Mouse (Mus musculus) left cerebral cortex, postnatal 14 days (tissue): ENCODE results near the gene Pagr1b. TPM values are rescaled to one million over a fixed set of nuclear protein-coding genes. Genes with fewer than 3 reads are reported as not detected.

Experiments used
- DNase-seq, 2 experiments: peaks; one replicate each; pipeline ENCODE4 v3.0.0; 2021 to 2022; ENCODE audit warnings: low spot score in 2 of 2, mixed read lengths in 1 of 2
- intact Hi-C: fragments of 180-260 bp; cut with DNase I; formaldehyde crosslinking; loops from one replicate; pipeline ENCODE4 v1.15.1; 2025
- microRNA-seq, 2 experiments: library from miRNA; unstranded; fragments of <30 nt; microRNA quantifications; one replicate each; pipeline ENCODE4 v1.2.0; 2022
- total RNA-seq, 2 experiments: library from RNA; stranded (reverse); gene quantifications; 2 replicates each; pipeline ENCODE4 v1.2.3; 2021

The Pagr1b gene
- total RNA-seq, 2 experiments from 2014 or later: not detected

GRCm38 (mm10) chr7:126965568-126965967 is 50.7 kb downstream of the Pagr1b start:
- intact Hi-C loops: no loop called here
- DNase-seq: no peak

GRCm38 (mm10) chr7:126963548-126964286 is 52.6 kb downstream of the Pagr1b start:
- intact Hi-C loops: no loop called here
- DNase-seq: no peak

- no peak for DNase-seq
- intact Hi-C loops: no loop called here
Measured at GRCm38 (mm10) chr7:126961965-126962364, 54.3 kb downstream of the Pagr1b start.

- intact Hi-C loops: no loop called here
Measured at GRCm38 (mm10) chr7:126961095-126961494, 55.2 kb downstream of the Pagr1b start.

GRCm38 (mm10) chr7:126959780-126960179 is 56.5 kb downstream of the Pagr1b start:
- DNase-seq: no peak
- intact Hi-C loops: no loop called here

More at GRCm38 (mm10) chr7:126961095-126961494, 55.2 kb downstream of the Pagr1b start:
- no peak for DNase-seq

DNA sequence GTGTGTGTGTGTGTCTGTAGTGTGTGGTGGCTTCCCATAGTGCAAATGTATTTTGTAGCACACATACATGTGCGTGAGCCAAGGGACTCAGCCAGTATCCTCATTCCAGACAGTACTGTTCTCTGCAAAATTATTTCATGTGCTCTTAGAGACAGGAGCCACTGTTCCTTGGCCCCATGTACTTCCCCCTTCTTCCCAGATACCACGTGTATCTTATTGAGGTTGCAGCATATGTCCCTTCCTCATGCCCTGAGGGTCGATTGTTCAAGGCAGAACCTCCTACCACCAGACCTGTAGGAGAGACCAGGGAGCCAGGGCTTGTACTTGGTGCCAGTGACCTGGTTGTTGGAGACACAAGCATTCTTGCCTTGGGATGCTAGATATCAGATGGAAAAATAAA is 61.2 kb downstream of the Pagr1b start:
- no peak for DNase-seq
- intact Hi-C loops: no loop called here

DNA sequence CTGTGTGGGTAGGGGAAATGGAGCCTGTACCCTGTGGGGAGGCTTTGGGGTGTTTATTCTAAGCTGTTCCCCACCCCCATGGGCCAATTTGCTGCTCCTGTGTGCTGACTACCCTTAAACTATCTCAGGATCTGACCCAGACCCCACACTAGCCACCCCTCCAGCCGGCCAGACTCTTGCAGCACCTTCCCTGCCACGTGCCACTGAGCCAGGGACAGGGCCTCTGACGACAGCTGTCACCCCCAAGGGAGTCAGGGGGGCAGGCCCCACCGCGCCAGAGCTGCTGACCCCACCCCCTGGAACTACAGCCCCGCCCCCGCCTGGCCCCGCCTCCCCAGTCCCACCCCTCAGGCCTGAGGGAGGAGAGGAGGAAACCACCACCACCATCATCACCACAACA is 63.6 kb downstream of the Pagr1b start:
- intact Hi-C loops: loop anchor here (5.0 kb wide), 1 partner anchor 70 kb away; the partner anchor contains the start of gene Taok2
- no peak for DNase-seq

DNA sequence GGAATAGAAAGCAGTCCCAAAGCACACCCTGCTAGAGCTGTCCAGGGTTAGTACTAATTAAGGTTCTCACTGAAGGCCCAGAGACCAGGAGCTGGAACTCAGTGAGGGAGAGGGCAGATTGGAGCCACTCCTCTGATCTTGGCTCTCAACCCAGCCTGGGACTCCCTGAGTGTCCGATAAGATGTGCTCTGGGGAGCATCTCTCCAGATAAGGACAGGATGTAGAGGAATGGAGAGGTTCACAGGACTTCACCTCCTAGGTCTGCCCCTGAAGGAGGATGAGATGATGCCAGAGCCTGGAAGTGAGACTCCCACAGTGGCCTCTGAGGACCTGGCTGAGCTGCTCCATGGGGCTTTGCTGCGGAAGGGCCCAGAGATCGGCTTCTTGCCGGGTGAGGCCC is 64.5 kb downstream of the Pagr1b start:
- DNase-seq: no peak
- intact Hi-C loops: loop anchor here (5.0 kb wide), 1 partner anchor 69 kb away; the partner anchor contains the start of gene Taok2

Small RNAs within 50 kb of the gene (microRNA-seq; reads per million reads assigned to microRNA genes)
- gene Gm44343: 0 reads per million in 2 experiments

Other genes starting within 250 kb of the Pagr1b start
- 100 to 1,000 TPM; 247 to 269 TPM for gene Ypel3, start 239.5 kb downstream of the Pagr1b start, total RNA-seq
- under 1 TPM; 0.51 to 0.92 TPM for gene Tbx6, start 235.0 kb downstream of the Pagr1b start, total RNA-seq
- 10 to 100 TPM; 48.9 to 49.6 TPM for gene Ppp4c, start 224.0 kb downstream of the Pagr1b start, total RNA-seq
- gene Fam57b, start 218.8 kb downstream of the Pagr1b start, total RNA-seq: 100 to 1,000 TPM; 117 to 118 TPM
- not detected for gene 4930451I11Rik, start 184.8 kb downstream of the Pagr1b start, total RNA-seq
- 10 to 100 TPM; 54.8 to 62.4 TPM for gene Doc2a, start 169.1 kb downstream of the Pagr1b start, total RNA-seq
- 10 to 100 TPM; 30.2 to 32.1 TPM for gene Hirip3, start 154.5 kb downstream of the Pagr1b start, total RNA-seq
- 10 to 100 TPM; 51.8 to 52.2 TPM for gene Ino80e, start 154.1 kb downstream of the Pagr1b start, total RNA-seq
- gene Taok2, start 131.8 kb downstream of the Pagr1b start, total RNA-seq: 100 to 1,000 TPM; 163 to 169 TPM
- gene Tmem219, start 93.6 kb downstream of the Pagr1b start, total RNA-seq: 10 to 100 TPM; 21.1 to 23.7 TPM
- 100 to 1,000 TPM; 144 to 151 TPM for gene Kctd13, start 87.6 kb downstream of the Pagr1b start, total RNA-seq
- 10 to 100 TPM; 49.1 to 52.0 TPM for gene Asphd1, start 66.9 kb downstream of the Pagr1b start, total RNA-seq
- 100 to 1,000 TPM; 335 to 339 TPM for gene Sez6l2, start 65.9 kb downstream of the Pagr1b start, total RNA-seq
- 100 to 1,000 TPM; 187 to 196 TPM for gene Cdipt, start 40.6 kb downstream of the Pagr1b start, total RNA-seq
- under 1 TPM in 1 of 2 experiments, not detected in 1; 0.42 TPM for gene Cdiptos, start 40.4 kb downstream of the Pagr1b start, total RNA-seq
- gene Mvp, start 1.9 kb downstream of the Pagr1b start, total RNA-seq: 1 to 10 TPM; 4.9 to 5.1 TPM
- gene Pagr1a, start 868 bp upstream of the Pagr1b start, total RNA-seq: 10 to 100 TPM; 14.5 to 19.3 TPM
- gene Gm42742, start 4.6 kb upstream of the Pagr1b start, total RNA-seq: 10 to 100 TPM; 33.6 to 43.7 TPM
- 100 to 1,000 TPM; 165 to 186 TPM for gene Prrt2, start 4.7 kb upstream of the Pagr1b start, total RNA-seq
- 100 to 1,000 TPM; 260 to 271 TPM for gene Maz, start 10.6 kb upstream of the Pagr1b start, total RNA-seq
- 10 to 100 TPM in 1 of 2 experiments, 1 to 10 TPM in 1; 9.6 to 10.4 TPM for gene Kif22, start 26.0 kb upstream of the Pagr1b start, total RNA-seq
- not detected for gene Zg16, start 70.8 kb upstream of the Pagr1b start, total RNA-seq
- 1 to 10 TPM; 1.3 to 1.6 TPM for gene AI467606, start 74.9 kb upstream of the Pagr1b start, total RNA-seq
- gene Qprt, start 105.7 kb upstream of the Pagr1b start, total RNA-seq: under 1 TPM in 1 of 2 experiments, not detected in 1; 0.25 TPM
- gene Spn, start 121.3 kb upstream of the Pagr1b start, total RNA-seq: under 1 TPM in 1 of 2 experiments, not detected in 1; 0.11 TPM
- gene Cd2bp2, start 179.6 kb upstream of the Pagr1b start, total RNA-seq: 10 to 100 TPM; 73.9 to 84.5 TPM
- gene Tbc1d10b, start 192.0 kb upstream of the Pagr1b start, total RNA-seq: 10 to 100 TPM; 82.8 to 83.9 TPM
- gene Mylpf, start 192.4 kb upstream of the Pagr1b start, total RNA-seq: 1 to 10 TPM; 1.7 to 4.2 TPM
- gene Zfp553, start 216.6 kb upstream of the Pagr1b start, total RNA-seq: 10 to 100 TPM; 17.7 to 19.2 TPM
- gene Sept1, start 216.6 kb upstream of the Pagr1b start, total RNA-seq: 1 to 10 TPM; 5.9 to 6.3 TPM
- 10 to 100 TPM; 62.0 to 63.9 TPM for gene Zfp771, start 227.8 kb upstream of the Pagr1b start, total RNA-seq
- gene Dctpp1, start 244.2 kb upstream of the Pagr1b start, total RNA-seq: 10 to 100 TPM; 32.1 to 38.3 TPM